Mouse (Mus musculus): ENCODE measurements at regions not wholly inside any gene's neighbourhood (a gene's known extent, or its start where the extent isn't known, plus 50 kb on each side); places are given as distances from the start of the nearest gene placed in this dataset.

DNA sequence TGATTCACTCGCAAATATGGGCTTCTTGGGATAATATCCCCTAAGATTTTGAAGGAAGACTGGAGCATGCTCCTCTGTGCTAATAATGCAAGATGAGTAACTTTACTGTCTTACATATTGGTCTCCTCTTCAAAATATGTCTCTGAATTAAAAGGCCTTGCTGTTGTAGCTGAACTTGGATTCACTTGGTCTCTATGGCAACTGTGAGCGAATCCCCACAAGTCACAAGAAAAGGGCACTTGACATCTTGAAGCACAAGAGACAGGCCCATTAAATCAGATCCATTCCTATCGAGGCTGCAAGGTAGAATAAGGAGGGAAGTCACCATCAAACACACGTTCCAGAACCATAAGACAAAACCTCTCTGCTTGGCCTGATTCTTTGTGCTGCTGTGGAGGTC is 121.6 kb upstream of the Mylip start:
- H3K4me1 ChIP-seq (ENCODE audit: control insufficient read depth, insufficient read depth, low read length) = no peaks in the 10 kb centered on the region
- TF ChIP-seq CTCF (IDR thresholded peaks at IDR 0.05; ENCODE audit: borderline replicate concordance, insufficient read depth, low read length) (no peak), POLR2A (IDR thresholded peaks at IDR 0.05; ENCODE audit: low read depth, low read length) (no peak)
- no peak overlapping the region for H3K27ac ChIP-seq (ENCODE audit: insufficient read depth, low read length)
- no peak overlapping the region for H3K4me3 ChIP-seq (ENCODE audit: insufficient read depth, low read length)

DNA sequence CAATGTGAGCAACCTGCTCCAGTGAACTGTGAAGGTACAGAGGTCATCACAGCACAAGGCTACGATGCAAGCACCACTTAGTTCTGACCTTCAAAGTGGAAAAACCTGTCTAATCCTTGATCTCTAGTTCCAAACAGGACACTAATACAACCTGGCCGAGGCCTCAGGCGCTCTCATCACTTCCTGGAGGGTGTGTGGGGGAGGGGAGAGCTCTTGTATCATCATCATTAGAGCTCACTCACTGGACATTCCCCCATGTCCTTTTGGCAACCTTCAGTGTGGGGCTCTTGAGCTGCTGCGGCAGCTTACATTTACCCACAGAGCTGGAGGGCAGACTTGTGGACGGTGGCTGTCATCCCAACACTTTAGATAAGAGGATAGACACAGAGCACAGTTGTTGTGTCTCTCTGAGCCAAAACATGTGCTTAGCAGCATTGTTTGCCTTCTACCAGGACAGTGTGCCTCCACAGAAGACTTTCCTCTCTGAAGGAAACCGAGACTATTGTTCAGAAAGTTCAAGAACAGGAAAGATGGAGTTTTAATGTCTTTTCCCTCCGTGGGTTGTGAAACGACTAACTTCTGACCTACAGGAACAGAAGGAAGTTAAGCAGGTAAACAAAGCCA is 115.2 kb upstream of the Mylip start:
- no peak overlapping the region for H3K27ac ChIP-seq (ENCODE audit: insufficient read depth, low read length)
- TF ChIP-seq CTCF (IDR thresholded peaks at IDR 0.05; ENCODE audit: borderline replicate concordance, insufficient read depth, low read length) (no peak), POLR2A (IDR thresholded peaks at IDR 0.05; ENCODE audit: low read depth, low read length) (no peak)
- H3K4me1 ChIP-seq (ENCODE audit: control insufficient read depth, insufficient read depth, low read length) = 0 out of 2 replicates have a peak, but pooled peaks cover 4% of the 10 kb centered on the region
- H3K4me3 ChIP-seq (ENCODE audit: insufficient read depth, low read length) = no peak overlapping the region

DNA sequence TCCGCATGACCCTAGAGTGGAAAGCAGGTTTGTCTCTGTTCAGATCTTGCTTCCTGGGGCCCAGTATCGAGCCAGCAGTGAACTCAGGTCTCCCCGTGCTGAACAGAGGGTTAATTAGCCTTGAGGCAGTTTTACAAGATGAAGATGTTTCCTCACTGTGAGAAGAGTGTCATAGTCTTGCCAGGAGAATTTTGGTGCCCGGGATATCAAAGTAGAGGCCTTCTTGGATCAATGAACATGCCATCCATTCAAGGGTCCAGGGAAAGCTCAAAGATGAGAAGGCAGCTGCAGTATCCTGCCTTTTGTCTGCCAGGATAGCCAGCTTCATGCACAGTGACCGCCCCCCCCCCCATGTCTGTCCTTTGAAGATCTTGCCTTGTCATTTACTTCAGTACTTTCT is 114.2 kb upstream of the Mylip start:
- Histone ChIP-seq H3K4me1 (ENCODE audit: control insufficient read depth, insufficient read depth, low read length) (0 out of 2 replicates have a peak, but pooled peaks cover 4% of the 10 kb centered on the region), H3K4me3 (ENCODE audit: insufficient read depth, low read length) (no peak overlapping the region), H3K27ac (ENCODE audit: insufficient read depth, low read length) (no peak overlapping the region)
- no peak for TF ChIP-seq POLR2A (IDR thresholded peaks at IDR 0.05; ENCODE audit: low read depth, low read length)
- no peak for TF ChIP-seq CTCF (IDR thresholded peaks at IDR 0.05; ENCODE audit: borderline replicate concordance, insufficient read depth, low read length)

- H3K4me3 ChIP-seq (ENCODE audit: insufficient read depth, low read length) = no peak overlapping the region
- 0 out of 2 replicates have a peak, but pooled peaks cover 4% of the 10 kb centered on the region for H3K4me1 ChIP-seq (ENCODE audit: control insufficient read depth, insufficient read depth, low read length)
- TF ChIP-seq CTCF (IDR thresholded peaks at IDR 0.05; ENCODE audit: borderline replicate concordance, insufficient read depth, low read length) (no peak), POLR2A (IDR thresholded peaks at IDR 0.05; ENCODE audit: low read depth, low read length) (no peak)
- peak overlapping the region; percentile 62 for H3K27ac ChIP-seq (ENCODE audit: insufficient read depth, low read length)
Observed at GRCm38 (mm10) chr13:45277842-45278416, 111.6 kb upstream of the Mylip start.

DNA sequence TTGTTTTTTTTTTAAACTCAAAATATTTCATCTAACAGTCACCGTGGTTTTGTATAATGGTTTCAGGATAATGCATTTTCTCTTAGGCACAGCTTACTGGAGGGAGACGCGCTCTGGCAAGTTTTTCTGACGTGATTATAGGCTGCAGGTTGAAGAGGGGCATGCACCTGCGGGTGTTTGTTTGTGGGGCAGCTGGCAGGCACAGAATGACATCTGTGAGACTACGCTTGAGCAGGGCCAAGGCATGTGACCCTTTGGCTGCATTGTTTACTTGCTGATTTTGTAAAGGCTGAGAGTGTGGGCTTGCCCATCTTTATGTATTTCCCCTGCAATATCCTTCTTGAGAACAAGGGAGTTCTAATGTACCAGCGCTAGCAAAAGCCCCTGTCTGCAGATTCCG is 108.4 kb upstream of the Mylip start:
- Histone ChIP-seq H3K4me1 (ENCODE audit: control insufficient read depth, insufficient read depth, low read length) (0 out of 2 replicates have a peak, but pooled peaks cover 4% of the 10 kb centered on the region), H3K27ac (ENCODE audit: insufficient read depth, low read length) (no peak overlapping the region), H3K4me3 (ENCODE audit: insufficient read depth, low read length) (no peak overlapping the region)
- TF ChIP-seq POLR2A (IDR thresholded peaks at IDR 0.05; ENCODE audit: low read depth, low read length) (no peak), CTCF (IDR thresholded peaks at IDR 0.05; ENCODE audit: borderline replicate concordance, insufficient read depth, low read length) (no peak)

DNA sequence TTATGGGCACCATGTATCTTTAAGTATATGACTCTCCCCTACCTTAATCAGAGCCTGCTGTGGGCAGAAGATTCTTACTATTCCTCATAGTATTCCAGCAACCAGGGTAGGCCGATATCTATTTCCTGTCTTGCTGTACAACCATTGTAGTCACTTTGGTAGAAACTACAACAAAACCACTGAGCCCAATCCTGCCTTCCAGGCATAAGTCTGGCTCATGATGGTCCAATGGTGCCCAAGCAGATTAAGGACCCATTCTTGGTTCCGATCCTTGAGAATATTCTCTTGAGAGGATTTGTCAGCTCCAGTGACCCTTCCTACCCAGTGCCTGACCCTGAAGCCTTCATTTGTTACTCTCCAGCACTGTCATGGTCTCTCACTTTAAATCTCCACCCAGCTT is 102.9 kb upstream of the Mylip start:
- no peak for TF ChIP-seq POLR2A (IDR thresholded peaks at IDR 0.05; ENCODE audit: low read depth, low read length)
- TF ChIP-seq CTCF (IDR thresholded peaks at IDR 0.05; ENCODE audit: borderline replicate concordance, insufficient read depth, low read length) = no peak
- H3K4me3 ChIP-seq (ENCODE audit: insufficient read depth, low read length) = no peak overlapping the region
- H3K27ac ChIP-seq (ENCODE audit: insufficient read depth, low read length) = no peak overlapping the region
- H3K4me1 ChIP-seq (ENCODE audit: control insufficient read depth, insufficient read depth, low read length) = no peaks in the 10 kb centered on the region

DNA sequence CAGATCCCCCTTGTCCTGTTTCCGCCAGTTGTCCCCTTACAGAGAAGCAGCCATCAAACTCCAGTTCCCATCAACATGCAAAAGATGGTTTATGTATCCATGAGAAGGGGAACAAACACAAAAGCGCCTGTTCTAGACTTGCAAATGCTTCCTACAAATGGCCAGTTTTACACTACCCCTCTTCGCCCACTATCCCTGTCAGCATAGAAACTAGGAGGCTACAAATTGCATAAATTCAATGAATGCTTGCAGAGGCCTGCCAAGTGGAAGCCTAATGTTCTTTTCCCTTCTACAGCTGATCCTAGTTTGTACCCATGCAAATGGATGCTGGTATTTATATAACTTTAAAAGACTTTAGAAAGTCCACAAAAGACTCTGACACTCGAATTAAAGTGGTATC is 102.3 kb upstream of the Mylip start:
- TF ChIP-seq CTCF (IDR thresholded peaks at IDR 0.05; ENCODE audit: borderline replicate concordance, insufficient read depth, low read length) (no peak), POLR2A (IDR thresholded peaks at IDR 0.05; ENCODE audit: low read depth, low read length) (no peak)
- Histone ChIP-seq H3K4me1 (ENCODE audit: control insufficient read depth, insufficient read depth, low read length) (no peaks in the 10 kb centered on the region), H3K27ac (ENCODE audit: insufficient read depth, low read length) (no peak overlapping the region), H3K4me3 (ENCODE audit: insufficient read depth, low read length) (no peak overlapping the region)

- TF ChIP-seq POLR2A (IDR thresholded peaks at IDR 0.05; ENCODE audit: low read depth, low read length) = no peak
- no peak overlapping the region for H3K4me3 ChIP-seq (ENCODE audit: insufficient read depth, low read length)
- no peaks in the 10 kb centered on the region for H3K4me1 ChIP-seq (ENCODE audit: control insufficient read depth, insufficient read depth, low read length)
- H3K27ac ChIP-seq (ENCODE audit: insufficient read depth, low read length) = no peak overlapping the region
Observed at GRCm38 (mm10) chr13:45289976-45290375, 99.6 kb upstream of the Mylip start.

DNA sequence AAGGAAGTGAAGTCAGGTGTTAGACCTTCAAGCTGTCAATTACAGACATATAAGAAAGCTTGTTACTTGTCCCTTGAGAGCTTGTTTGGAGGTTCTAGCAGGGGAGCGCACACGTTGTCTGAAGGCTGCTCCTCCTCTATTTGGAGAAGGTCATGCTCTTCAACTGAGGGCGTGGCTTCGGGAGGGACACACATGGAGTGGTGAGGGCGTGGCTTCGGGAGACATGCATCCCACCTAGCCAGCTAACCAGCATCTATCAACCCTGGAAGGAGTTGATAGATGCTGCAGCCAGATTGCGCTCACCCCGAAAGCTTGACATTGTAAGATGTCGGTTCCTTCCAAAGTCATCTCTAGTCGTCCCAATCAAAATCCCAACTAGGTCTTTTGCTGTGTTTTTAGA is 94.9 kb upstream of the Mylip start:
- H3K27ac ChIP-seq (ENCODE audit: insufficient read depth, low read length) = no peak overlapping the region
- no peak overlapping the region for H3K4me3 ChIP-seq (ENCODE audit: insufficient read depth, low read length)
- no peaks in the 10 kb centered on the region for H3K4me1 ChIP-seq (ENCODE audit: control insufficient read depth, insufficient read depth, low read length)
- TF ChIP-seq CTCF (IDR thresholded peaks at IDR 0.05; ENCODE audit: borderline replicate concordance, insufficient read depth, low read length) (no peak), POLR2A (IDR thresholded peaks at IDR 0.05; ENCODE audit: low read depth, low read length) (no peak)

- Histone ChIP-seq H3K4me1 (ENCODE audit: control insufficient read depth, insufficient read depth, low read length) (no peaks in the 10 kb centered on the region), H3K27ac (ENCODE audit: insufficient read depth, low read length) (no peak overlapping the region)
- no peak for TF ChIP-seq CTCF (IDR thresholded peaks at IDR 0.05; ENCODE audit: borderline replicate concordance, insufficient read depth, low read length)
- no peak for TF ChIP-seq POLR2A (IDR thresholded peaks at IDR 0.05; ENCODE audit: low read depth, low read length)
Observed at GRCm38 (mm10) chr13:45300610-45301009, 88.9 kb upstream of the Mylip start.

More at GRCm38 (mm10) chr13:45300610-45301009, 88.9 kb upstream of the Mylip start:
- H3K4me3 ChIP-seq (ENCODE audit: insufficient read depth, low read length) = no peak overlapping the region
